Mouse (Mus musculus) lung, postnatal 0 days (tissue): Measurements from ENCODE around the gene Fancc.

Source experiments
- CTCF ChIP-seq: IDR thresholded peaks from 2 replicates; pipeline ENCODE4 v1.5.1; 2016; ENCODE audit warnings: antibody characterized with exemption, mild to moderate bottlenecking
- EP300 ChIP-seq: IDR thresholded peaks from 2 replicates; pipeline ENCODE4 v1.6.1; 2016; ENCODE audit warnings: antibody characterized with exemption, mild to moderate bottlenecking, control low read depth

- TF ChIP-seq EP300: no peak
- no peak for TF ChIP-seq CTCF
Measured at GRCm38 (mm10) chr13:63256146-63256545, 240.9 kb downstream of the Fancc start.
